Mouse (Mus musculus) limb, embryonic 14.5 days (tissue): ENCODE measurements at regions not wholly inside any gene's neighbourhood (a gene's known extent, or its start where the extent isn't known, plus 50 kb on each side); places are given as distances from the start of the nearest gene placed in this dataset.

Source experiments
- ATAC-seq: fragments of 200-750 bp; cut with Nextera tagmentation; 2 replicates; pipeline ENCODE4 v1.8.0; 2017; ENCODE audit warnings: low read depth, moderate number of reproducible peaks, moderate TSS enrichment; ENCODE audit not compliant: low FRiP score
- DNase-seq: peaks from one replicate; pipeline ENCODE4 v3.0.0-alpha.2; 2015; ENCODE audit warnings: low spot score
- H3K27ac ChIP-seq: fragments of 300-500 bp; sonication (generic); replicated peaks from 2 replicates; pipeline ENCODE4 v1.5.1; 2014; ENCODE audit warnings: low read depth, mild to moderate bottlenecking, low read length, moderate library complexity, mixed read lengths
- H3K27me3 ChIP-seq: fragments of 300-500 bp; sonication (generic); 2 replicates; pipeline ENCODE4 v1.6.1; 2014; ENCODE audit warnings: low read length, mixed read lengths; ENCODE audit not compliant: control insufficient read depth, insufficient read depth
- H3K36me3 ChIP-seq: fragments of 300-500 bp; sonication (generic); 2 replicates; pipeline ENCODE4 v1.6.1; 2014; ENCODE audit warnings: mild to moderate bottlenecking, low read length, moderate library complexity, mixed read lengths; ENCODE audit not compliant: control insufficient read depth, insufficient read depth
- H3K4me1 ChIP-seq: fragments of 300-500 bp; sonication (generic); 2 replicates; pipeline ENCODE4 v1.6.1; 2014; ENCODE audit warnings: antibody characterized with exemption, low read length, mixed read lengths; ENCODE audit not compliant: control insufficient read depth, insufficient read depth
- H3K4me2 ChIP-seq: fragments of 300-500 bp; sonication (generic); replicated peaks from 2 replicates; pipeline ENCODE4 v1.6.1; 2014; ENCODE audit warnings: low read depth, mild to moderate bottlenecking, low read length, moderate library complexity; ENCODE audit not compliant: severe bottlenecking
- H3K4me3 ChIP-seq: fragments of 300-500 bp; sonication (generic); replicated peaks from 2 replicates; pipeline ENCODE4 v1.5.1; 2014; ENCODE audit warnings: low read length
- H3K9ac ChIP-seq: fragments of 300-500 bp; sonication (generic); 2 replicates; pipeline ENCODE4 v1.6.1; 2014; ENCODE audit warnings: mild to moderate bottlenecking, low read depth, low read length, moderate library complexity; ENCODE audit not compliant: severe bottlenecking
- H3K9me3 ChIP-seq: fragments of 300-500 bp; sonication (generic); 2 replicates; pipeline ENCODE4 v1.6.1; 2016; ENCODE audit warnings: low read length; ENCODE audit not compliant: control insufficient read depth
- POLR2A ChIP-seq: fragments of 200-500 bp; IDR thresholded peaks from 2 replicates; pipeline ENCODE4 v1.8.0; 2012; ENCODE audit warnings: inconsistent platforms, mild to moderate bottlenecking, moderate library complexity, borderline replicate concordance; ENCODE audit not compliant: insufficient read depth, insufficient read length; ENCODE audit errors: extremely low read depth
- WGBS: fragments of 180-500 bp; shearing (Covaris S2); extraction: QIAGEN DNeasy Blood & Tissue Kit; methylation state at CpG from one replicate; pipeline ENCODE4 v1.1.7; 2014; 5-methylcytosine and 5-hydroxymethylcytosine counted together

DNA sequence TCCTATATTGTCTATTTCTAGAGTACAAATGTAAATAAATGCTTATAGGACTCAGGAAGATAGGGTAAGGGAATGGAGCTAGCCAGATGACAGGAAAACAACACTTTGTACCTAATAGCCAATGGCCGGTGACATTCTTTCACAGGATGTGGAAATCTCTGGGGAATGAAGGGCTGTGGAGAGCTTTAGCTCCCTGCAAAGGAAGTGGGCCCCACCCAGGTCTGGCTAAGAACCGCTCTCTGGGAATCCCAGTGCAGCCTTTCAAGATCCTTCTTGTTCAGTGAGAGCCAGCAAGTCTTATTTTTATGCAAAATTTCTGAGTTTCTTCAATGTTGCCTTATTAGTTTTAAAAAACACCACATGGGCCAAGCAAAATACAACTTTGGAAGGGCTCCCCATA, 54.7 kb upstream of the Pappa2 start:
- DNase-seq (peak; percentile 20), ATAC-seq (no peak)
- Histone ChIP-seq H3K36me3 (no peaks in the 10 kb centered on the region), H3K4me3 (no peak overlapping the region), H3K4me2 (no peak overlapping the region), H3K9ac (no peak overlapping the region), H3K27me3 (no peaks in the 10 kb centered on the region), H3K9me3 (no peaks in the 10 kb centered on the region), H3K4me1 (no peaks in the 10 kb centered on the region), H3K27ac (no peak overlapping the region)
- 65% methylated on average over 2 of the region's 2 CpGs for WGBS
- no peak for TF ChIP-seq POLR2A

GRCm38 (mm10) chr1:159036371-159036770, 56.1 kb upstream of the Pappa2 start:
- Histone ChIP-seq H3K27me3 (no peaks in the 10 kb centered on the region), H3K9ac (no peak overlapping the region), H3K4me1 (no peaks in the 10 kb centered on the region), H3K27ac (no peak overlapping the region), H3K4me2 (no peak overlapping the region), H3K9me3 (no peaks in the 10 kb centered on the region), H3K4me3 (no peak overlapping the region), H3K36me3 (no peaks in the 10 kb centered on the region)
- no peak for DNase-seq
- 62% methylated on average over 6 of the region's 6 CpGs for WGBS
- no peak for ATAC-seq
- no peak for TF ChIP-seq POLR2A

GRCm38 (mm10) chr1:159045870-159046385, 65.6 kb upstream of the Pappa2 start:
- no peak for TF ChIP-seq POLR2A
- WGBS = 71% methylated on average over 4 of the region's 4 CpGs
- H3K27ac ChIP-seq = no peak overlapping the region

GRCm38 (mm10) chr1:159065024-159065423, 84.7 kb upstream of the Pappa2 start:
- Histone ChIP-seq H3K36me3 (no peaks in the 10 kb centered on the region), H3K4me2 (no peak overlapping the region), H3K4me1 (no peaks in the 10 kb centered on the region), H3K9ac (no peak overlapping the region), H3K9me3 (no peaks in the 10 kb centered on the region), H3K4me3 (no peak overlapping the region), H3K27ac (no peak overlapping the region), H3K27me3 (no peaks in the 10 kb centered on the region)
- 57% methylated on average over 1 of the region's 1 CpGs for WGBS
- TF ChIP-seq POLR2A = no peak
- ATAC-seq (no peak), DNase-seq (no peak)

More at GRCm38 (mm10) chr1:159045870-159046385, 65.6 kb upstream of the Pappa2 start:
- Histone ChIP-seq H3K4me1 (no peaks in the 10 kb centered on the region), H3K9ac (no peak overlapping the region), H3K9me3 (no peaks in the 10 kb centered on the region), H3K27me3 (no peaks in the 10 kb centered on the region), H3K4me3 (no peak overlapping the region), H3K4me2 (no peak overlapping the region), H3K36me3 (no peaks in the 10 kb centered on the region)
- ATAC-seq (no peak), DNase-seq (no peak)

DNA sequence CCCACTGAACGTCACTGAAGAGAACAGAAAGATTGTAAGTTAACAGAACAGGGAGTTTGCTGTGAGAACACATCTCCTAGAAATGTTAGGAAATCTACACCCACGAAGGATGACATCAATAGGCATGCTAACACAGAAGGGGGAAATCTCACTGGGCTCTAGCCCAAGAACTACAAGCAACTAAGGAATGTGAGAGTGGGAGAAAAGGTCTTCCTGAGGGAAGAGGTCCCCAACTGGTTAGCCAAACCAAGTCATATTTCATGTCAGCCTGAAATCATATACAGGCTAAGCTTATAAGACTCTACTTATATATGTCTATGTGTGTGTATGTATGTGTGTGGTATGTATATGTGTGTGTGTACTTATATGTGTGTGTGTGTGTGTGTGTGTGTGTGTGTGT, 118.9 kb upstream of the Pappa2 start:
- DNase-seq (no peak), ATAC-seq (no peak)

DNA sequence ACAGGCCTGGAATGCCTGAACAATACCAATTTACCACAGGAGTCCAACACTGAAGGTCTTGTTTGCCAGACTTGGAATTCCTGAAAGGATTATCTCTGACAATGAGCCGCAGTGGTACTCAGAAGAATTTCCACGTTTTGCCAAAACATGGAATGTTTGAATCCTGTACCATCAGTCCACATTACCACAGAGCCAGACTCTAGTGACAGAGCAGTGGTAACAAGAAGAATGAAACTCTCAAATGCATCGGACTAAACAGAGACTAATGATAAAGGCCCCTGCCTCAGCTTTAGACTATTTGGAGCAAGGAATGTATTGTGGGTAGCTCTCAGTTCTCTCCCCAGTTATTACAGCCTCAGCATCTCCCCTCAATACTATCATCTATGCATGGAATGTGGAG, 109.9 kb upstream of the Cop1 start:
- 83% methylated on average over 3 of the region's 3 CpGs for WGBS

More for the DNA sequence above, 118.9 kb upstream of the Pappa2 start:
- no peak for TF ChIP-seq POLR2A
- Histone ChIP-seq H3K9ac (no peak overlapping the region), H3K4me3 (no peak overlapping the region), H3K36me3 (no peaks in the 10 kb centered on the region), H3K27me3 (no peaks in the 10 kb centered on the region), H3K4me1 (no peaks in the 10 kb centered on the region), H3K9me3 (no peaks in the 10 kb centered on the region), H3K27ac (no peak overlapping the region), H3K4me2 (no peak overlapping the region)
- 73% methylated on average over 2 of the region's 2 CpGs for WGBS

More for the DNA sequence above, 109.9 kb upstream of the Cop1 start:
- no peaks in the 10 kb centered on the region for H3K4me1 ChIP-seq
- ATAC-seq = no peak
- H3K36me3 ChIP-seq = no peaks in the 10 kb centered on the region
- DNase-seq = no peak
- TF ChIP-seq POLR2A = no peak
- no peak overlapping the region for H3K27ac ChIP-seq
- H3K9me3 ChIP-seq = no peaks in the 10 kb centered on the region
- H3K4me3 ChIP-seq = no peak overlapping the region
- no peak overlapping the region for H3K4me2 ChIP-seq
- H3K27me3 ChIP-seq = no peaks in the 10 kb centered on the region
- H3K9ac ChIP-seq = no peak overlapping the region
